Mouse (Mus musculus): ENCODE measurements around the gene Styk1. TPM values are rescaled to one million over a fixed set of nuclear protein-coding genes. Genes with fewer than 3 reads are reported as not detected.
A peak's percentile ranks its signal among the peaks of the same experiment; 100 is the strongest.

The Styk1 gene
- polyA plus RNA-seq, 1 experiment from 2014 or later, result 0.40 TPM

GRCm38 (mm10) chr6:131385469-131385868, 32.1 kb upstream of the Styk1 start:
- H3K4me2 ChIP-seq, result peak overlapping the region; percentile 37; the same call in 1 of the 2 replicates
- 95% methylated on average over 1 of the region's 1 CpGs for WGBS

GRCm38 (mm10) chr6:131383713-131384330, 30.4 kb upstream of the Styk1 start:
- WGBS, result 44% methylated on average over 6 of the region's 6 CpGs
- peaks cover 36% of the 10 kb centered on the region for H3K4me1 ChIP-seq (replicated peaks)
- no peak overlapping the region for H3K27ac ChIP-seq (ENCODE audit: poor library complexity, severe bottlenecking)
- no peaks in the 10 kb centered on the region for H3K9me3 ChIP-seq (replicated peaks)
- no peak for ATAC-seq (ENCODE audit: insufficient number of reproducible peaks, low FRiP score)
- no peak overlapping the region for H3K4me2 ChIP-seq
- peaks cover 24% of the 10 kb centered on the region for H3K36me3 ChIP-seq
- no peaks in the 10 kb centered on the region for H3K27me3 ChIP-seq (replicated peaks)
- H3K4me3 ChIP-seq, result no peak overlapping the region
- no peak overlapping the region for H3K9ac ChIP-seq

More at GRCm38 (mm10) chr6:131385469-131385868, 32.1 kb upstream of the Styk1 start:
- no peaks in the 10 kb centered on the region for H3K9me3 ChIP-seq (replicated peaks)
- H3K36me3 ChIP-seq, result peaks cover 8% of the 10 kb centered on the region
- H3K4me3 ChIP-seq, result no peak overlapping the region
- H3K9ac ChIP-seq, result no peak overlapping the region
- no peak for ATAC-seq (ENCODE audit: insufficient number of reproducible peaks, low FRiP score)
- peaks cover 39% of the 10 kb centered on the region for H3K4me1 ChIP-seq (replicated peaks)
- H3K27me3 ChIP-seq (replicated peaks), result no peaks in the 10 kb centered on the region
- H3K27ac ChIP-seq (ENCODE audit: poor library complexity, severe bottlenecking), result no peak overlapping the region

- no peak overlapping the region for H3K4me3 ChIP-seq
- H3K36me3 ChIP-seq, result peaks cover 32% of the 10 kb centered on the region
- no peak overlapping the region for H3K9ac ChIP-seq
- no peak overlapping the region for H3K4me2 ChIP-seq
- no peaks in the 10 kb centered on the region for H3K9me3 ChIP-seq (replicated peaks)
- peaks cover 37% of the 10 kb centered on the region for H3K4me1 ChIP-seq (replicated peaks)
- H3K27me3 ChIP-seq (replicated peaks), result no peaks in the 10 kb centered on the region
- no peak for ATAC-seq (ENCODE audit: insufficient number of reproducible peaks, low FRiP score)
- H3K27ac ChIP-seq (ENCODE audit: poor library complexity, severe bottlenecking), result no peak overlapping the region
- WGBS, result 56% methylated on average over 3 of the region's 3 CpGs
Observed at GRCm38 (mm10) chr6:131382984-131383337, 29.6 kb upstream of the Styk1 start.

GRCm38 (mm10) chr6:131382232-131382983, 29.0 kb upstream of the Styk1 start:
- no peak overlapping the region for H3K9ac ChIP-seq
- peaks cover 37% of the 10 kb centered on the region for H3K4me1 ChIP-seq (replicated peaks)
- peak; percentile 43; the same call in 1 of the 2 replicates for ATAC-seq (ENCODE audit: insufficient number of reproducible peaks, low FRiP score)
- H3K36me3 ChIP-seq, result peaks cover 37% of the 10 kb centered on the region
- H3K27ac ChIP-seq (ENCODE audit: poor library complexity, severe bottlenecking), result no peak overlapping the region
- no peak overlapping the region for H3K4me2 ChIP-seq
- WGBS, result 57% methylated on average over 14 of the region's 14 CpGs
- H3K9me3 ChIP-seq (replicated peaks), result no peaks in the 10 kb centered on the region
- no peaks in the 10 kb centered on the region for H3K27me3 ChIP-seq (replicated peaks)
- H3K4me3 ChIP-seq, result no peak overlapping the region

- Histone ChIP-seq H3K9ac (no peak overlapping the region), H3K36me3 (peaks cover 63% of the 10 kb centered on the region), H3K9me3 (replicated peaks) (no peaks in the 10 kb centered on the region), H3K4me2 (no peak overlapping the region), H3K27me3 (replicated peaks) (no peaks in the 10 kb centered on the region), H3K4me3 (no peak overlapping the region), H3K27ac (ENCODE audit: poor library complexity, severe bottlenecking) (no peak overlapping the region), H3K4me1 (replicated peaks) (peaks cover 37% of the 10 kb centered on the region)
- no peak for ATAC-seq (ENCODE audit: insufficient number of reproducible peaks, low FRiP score)
- WGBS, result 85% methylated on average over 18 of the region's 18 CpGs
Observed at GRCm38 (mm10) chr6:131378858-131379428, 25.5 kb upstream of the Styk1 start.

GRCm38 (mm10) chr6:131377378-131377777, 24.0 kb upstream of the Styk1 start:
- H3K36me3 ChIP-seq, result peaks cover 72% of the 10 kb centered on the region
- WGBS, result 95% methylated on average over 5 of the region's 5 CpGs

GRCm38 (mm10) chr6:131374594-131375340, 21.4 kb upstream of the Styk1 start:
- Histone ChIP-seq H3K4me1 (replicated peaks) (peaks cover 28% of the 10 kb centered on the region), H3K27ac (ENCODE audit: poor library complexity, severe bottlenecking) (peak overlapping the region; percentile 63), H3K9ac (no peak overlapping the region), H3K4me2 (peak overlapping the region; percentile 29), H3K4me3 (no peak overlapping the region), H3K36me3 (peaks cover 70% of the 10 kb centered on the region), H3K27me3 (replicated peaks) (no peaks in the 10 kb centered on the region), H3K9me3 (replicated peaks) (no peaks in the 10 kb centered on the region)
- WGBS, result 72% methylated on average over 13 of the region's 13 CpGs
- ATAC-seq (ENCODE audit: insufficient number of reproducible peaks, low FRiP score), result no peak

More at GRCm38 (mm10) chr6:131377378-131377777, 24.0 kb upstream of the Styk1 start:
- H3K9me3 ChIP-seq (replicated peaks), result no peaks in the 10 kb centered on the region
- H3K4me1 ChIP-seq (replicated peaks), result peaks cover 25% of the 10 kb centered on the region
- H3K4me2 ChIP-seq, result no peak overlapping the region
- no peak overlapping the region for H3K27ac ChIP-seq (ENCODE audit: poor library complexity, severe bottlenecking)
- no peaks in the 10 kb centered on the region for H3K27me3 ChIP-seq (replicated peaks)
- no peak overlapping the region for H3K4me3 ChIP-seq
- no peak for ATAC-seq (ENCODE audit: insufficient number of reproducible peaks, low FRiP score)
- H3K9ac ChIP-seq, result no peak overlapping the region

GRCm38 (mm10) chr6:131373160-131373559, 19.8 kb upstream of the Styk1 start:
- Histone ChIP-seq H3K4me3 (no peak overlapping the region), H3K27ac (ENCODE audit: poor library complexity, severe bottlenecking) (no peak overlapping the region), H3K4me2 (no peak overlapping the region), H3K27me3 (replicated peaks) (no peaks in the 10 kb centered on the region), H3K36me3 (peaks cover 61% of the 10 kb centered on the region), H3K9ac (no peak overlapping the region), H3K4me1 (replicated peaks) (peaks cover 25% of the 10 kb centered on the region), H3K9me3 (replicated peaks) (no peaks in the 10 kb centered on the region)
- no peak for ATAC-seq (ENCODE audit: insufficient number of reproducible peaks, low FRiP score)
- 92% methylated on average over 5 of the region's 5 CpGs for WGBS

GRCm38 (mm10) chr6:131370767-131371166, 17.4 kb upstream of the Styk1 start:
- no peak overlapping the region for H3K27ac ChIP-seq (ENCODE audit: poor library complexity, severe bottlenecking)
- peaks cover 65% of the 10 kb centered on the region for H3K36me3 ChIP-seq
- H3K4me1 ChIP-seq (replicated peaks), result peaks cover 22% of the 10 kb centered on the region
- no peaks in the 10 kb centered on the region for H3K9me3 ChIP-seq (replicated peaks)
- H3K4me3 ChIP-seq, result no peak overlapping the region
- no peak for ATAC-seq (ENCODE audit: insufficient number of reproducible peaks, low FRiP score)
- WGBS, result 83% methylated on average over 5 of the region's 5 CpGs
- no peak overlapping the region; the same call in 1 of the 2 replicates for H3K9ac ChIP-seq
- H3K27me3 ChIP-seq (replicated peaks), result no peaks in the 10 kb centered on the region
- no peak overlapping the region for H3K4me2 ChIP-seq

GRCm38 (mm10) chr6:131369866-131370616, 16.6 kb upstream of the Styk1 start:
- Histone ChIP-seq H3K9me3 (replicated peaks) (no peaks in the 10 kb centered on the region), H3K9ac (no peak overlapping the region; the same call in 1 of the 2 replicates), H3K27ac (ENCODE audit: poor library complexity, severe bottlenecking) (no peak overlapping the region), H3K27me3 (replicated peaks) (no peaks in the 10 kb centered on the region), H3K36me3 (peaks cover 62% of the 10 kb centered on the region), H3K4me1 (replicated peaks) (peaks cover 14% of the 10 kb centered on the region), H3K4me3 (no peak overlapping the region), H3K4me2 (no peak overlapping the region)
- no peak; the same call in 1 of the 2 replicates for ATAC-seq (ENCODE audit: insufficient number of reproducible peaks, low FRiP score)
- 54% methylated on average over 8 of the region's 8 CpGs for WGBS
